18 mouse cellular contexts compared by ENCODE assay signal in genomic region chr12:105929456-105929921, GRCm38 (mm10).
A peak's percentile ranks its signal among the peaks of the same experiment; 100 is the strongest.
DNase-seq lines count a peak whose midpoint lies in the region; ATAC-seq and TF ChIP-seq lines count a peak whose summit lies in the region.
"Had no signal": no experiment of that assay in that cellular context is flagged by ENCODE, and none has a peak within 500 bp of the region (broad histone marks: within the 10 kb centered on the region; RNA-seq: fewer than 3 reads in every experiment).

No protein-coding gene starts in this region.

- no peak overlapping the region for H3K4me3 ChIP-seq in heart, embryonic 10.5 days
- no peak overlapping the region for H3K4me3 ChIP-seq in forebrain, embryonic 13.5 days
- no peak overlapping the region for H3K4me3 ChIP-seq in midbrain, embryonic 13.5 days (replicated peaks)
- H3K4me3 ChIP-seq: gastrocnemius, adult 2 months; limb, embryonic 12.5 days; liver, embryonic 15.5 days had no signal

- peaks cover 6% of the 10 kb centered on the region; the same call in 1 of the 2 replicates for H3K4me1 ChIP-seq in heart, embryonic 10.5 days
- peaks cover 19% of the 10 kb centered on the region for H3K4me1 ChIP-seq in forebrain, embryonic 13.5 days
- H3K4me1 ChIP-seq in midbrain, embryonic 13.5 days (replicated peaks), result peaks cover 15% of the 10 kb centered on the region
- H3K4me1 ChIP-seq: limb, embryonic 12.5 days; liver, embryonic 15.5 days had no signal

- H3K27ac ChIP-seq in heart, embryonic 10.5 days, result no peak overlapping the region
- H3K27ac ChIP-seq in forebrain, embryonic 13.5 days, result peak overlapping the region; percentile 63
- H3K27ac ChIP-seq in midbrain, embryonic 13.5 days, result peak overlapping the region; percentile 49
- H3K27ac ChIP-seq: limb, embryonic 12.5 days; liver, embryonic 15.5 days; stomach, postnatal 0 days had no signal

- no peak overlapping the region for H3K4me2 ChIP-seq in forebrain, embryonic 13.5 days
- no peak overlapping the region for H3K4me2 ChIP-seq in midbrain, embryonic 13.5 days (replicated peaks)
- H3K4me2 ChIP-seq: limb, embryonic 12.5 days; liver, embryonic 15.5 days had no signal

- H3K27me3 ChIP-seq in heart, embryonic 10.5 days (ENCODE audit: insufficient read depth, poor library complexity, severe bottlenecking), result peaks cover 12% of the 10 kb centered on the region
- H3K27me3 ChIP-seq in forebrain, embryonic 13.5 days, result no peaks in the 10 kb centered on the region
- H3K27me3 ChIP-seq in midbrain, embryonic 13.5 days, result 0 out of 2 replicates have a peak, but pooled peaks cover 5% of the 10 kb centered on the region
- H3K27me3 ChIP-seq: liver, embryonic 15.5 days had no signal

- H3K9ac ChIP-seq in forebrain, embryonic 13.5 days, result peak overlapping the region; percentile 43; the same call in 1 of the 2 replicates
- no peak overlapping the region for H3K9ac ChIP-seq in midbrain, embryonic 13.5 days (replicated peaks)
- H3K9ac ChIP-seq: limb, embryonic 12.5 days; liver, embryonic 15.5 days had no signal

- H3K9me3 ChIP-seq in heart, embryonic 10.5 days, result no peaks in the 10 kb centered on the region
- 0 out of 2 replicates have a peak, but pooled peaks cover 9% of the 10 kb centered on the region for H3K9me3 ChIP-seq in forebrain, embryonic 13.5 days (replicated peaks)
- H3K9me3 ChIP-seq in midbrain, embryonic 13.5 days, result peaks cover 4% of the 10 kb centered on the region; the same call in 1 of the 2 replicates

- 40% methylated on average over 12 of the region's 12 CpGs for WGBS in heart, embryonic 10.5 days
- 10% methylated on average over 12 of the region's 12 CpGs for WGBS in forebrain, embryonic 13.5 days
- 4% methylated on average over 12 of the region's 12 CpGs for WGBS in midbrain, embryonic 13.5 days

- no peaks in the 10 kb centered on the region for H3K36me3 ChIP-seq in heart, embryonic 10.5 days
- no peaks in the 10 kb centered on the region for H3K36me3 ChIP-seq in forebrain, embryonic 13.5 days (ENCODE audit: poor library complexity, severe bottlenecking)
- H3K36me3 ChIP-seq in midbrain, embryonic 13.5 days, result no peaks in the 10 kb centered on the region
- H3K36me3 ChIP-seq: limb, embryonic 12.5 days; liver, embryonic 15.5 days had no signal

- 0 out of 2 replicates have a peak, but pooled peaks have one; percentile 33 for ATAC-seq in forebrain, embryonic 13.5 days
- ATAC-seq in midbrain, embryonic 13.5 days, result peak; percentile 65

- TF ChIP-seq CTCF in brain, embryonic 14.5 days (IDR thresholded peaks at IDR 0.05; ENCODE audit: borderline replicate concordance, extremely low read depth, insufficient read depth, insufficient read length), result no peak

- peak; percentile 70 for DNase-seq in heart, embryonic 10.5 days (ENCODE audit: low spot score)
- DNase-seq in heart, postnatal 10 days, result no peak
- peak; percentile 69 for DNase-seq in brain, embryonic 14.5 days (ENCODE audit: low read depth)
- DNase-seq in spleen, postnatal 4 days (ENCODE audit: low spot score in 2 of 2), result no peak
- DNase-seq in spleen, adult 12 weeks (ENCODE audit: low spot score), result no peak
- no peak for DNase-seq in kidney, postnatal 4 days
- DNase-seq: adrenal gland, postnatal 10 days; cerebellum, postnatal 25 days; gastrocnemius, adult 2 months; heart, adult 18-20 months; kidney, postnatal 10 days; spleen, adult 18-20 months; thymus, postnatal 4 days had no signal

- intact Hi-C loops in heart, postnatal 10 days (cut with DNase I), result no loop called here

- no peak for TF ChIP-seq POLR2A in brain, embryonic 14.5 days (IDR thresholded peaks at IDR 0.05; ENCODE audit: borderline replicate concordance, extremely low read depth, insufficient read depth, insufficient read length, poor library complexity, severe bottlenecking)

Comparison
In these comparisons a context has a peak if more than half of its experiments do, and no peak if none do; other contexts are left out.
1. DNase-seq: peak in heart, embryonic 10.5 days (single experiment) and brain, embryonic 14.5 days (single experiment); none in heart, postnatal 10 days (0 of 2), spleen, postnatal 4 days (0 of 2), spleen, adult 12 weeks (single experiment) and kidney, postnatal 4 days (0 of 2).